Mouse (Mus musculus): Measurements from ENCODE around the gene Ccdc134. TPM values are rescaled to one million over a fixed set of nuclear protein-coding genes. Genes with fewer than 3 reads are reported as not detected.

Ccdc134 gene
- polyA plus RNA-seq, 1 experiment from 2014 or later = 25.6 TPM

DNA sequence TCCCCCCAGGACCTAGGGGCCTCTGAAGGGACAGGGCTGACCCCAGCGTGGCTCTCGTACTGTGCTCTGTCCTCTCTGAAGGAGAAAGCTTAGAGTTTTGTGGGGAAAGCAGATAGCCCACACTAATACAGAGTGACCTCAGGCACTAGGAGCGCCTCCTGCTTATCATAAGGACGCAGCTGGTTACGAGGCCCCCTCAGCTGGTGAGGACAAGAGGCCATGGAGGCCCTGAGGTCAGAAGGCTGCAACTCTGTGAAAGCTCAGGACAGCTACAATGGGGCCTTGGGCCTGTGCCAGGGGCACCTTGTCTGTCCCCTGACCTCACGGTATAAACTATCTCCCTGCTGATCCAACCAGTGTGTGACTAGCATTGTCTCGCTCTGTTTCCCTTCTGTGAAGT is 56.5 kb downstream of the Ccdc134 start:
- H3K4me3 ChIP-seq = no peak overlapping the region
- H3K9me3 ChIP-seq (replicated peaks) = peaks cover 20% of the 10 kb centered on the region
- no peaks in the 10 kb centered on the region for H3K4me1 ChIP-seq
- peak overlapping the region; percentile 55; the same call in 1 of the 2 replicates for H3K27ac ChIP-seq (replicated peaks)
- 85% methylated on average over 7 of the region's 7 CpGs for WGBS
- H3K36me3 ChIP-seq = peaks cover 100% of the 10 kb centered on the region
- DNase-seq (ENCODE audit: low spot score) = no peak
- H3K27me3 ChIP-seq (ENCODE audit: low read depth, poor library complexity, severe bottlenecking) = no peaks in the 10 kb centered on the region

DNA sequence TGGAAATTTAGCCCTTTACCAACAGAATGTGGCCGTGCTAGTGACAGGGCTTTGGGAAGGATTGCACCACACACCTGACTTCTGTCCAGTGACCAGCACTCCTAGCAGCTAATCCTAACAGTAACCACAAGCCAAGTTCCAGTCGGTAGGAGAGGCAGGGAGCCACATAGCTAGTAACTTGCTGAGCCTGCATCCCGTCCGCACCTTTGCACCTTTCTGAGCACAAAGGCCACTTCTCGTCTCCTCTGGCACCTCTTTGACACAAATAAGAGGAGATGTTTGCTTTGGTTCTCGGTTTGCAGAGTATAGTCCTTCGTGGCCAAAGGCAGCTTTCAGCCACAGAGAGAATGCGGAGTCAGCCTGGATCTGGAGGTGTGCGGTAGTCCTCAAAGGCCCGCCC is 56.9 kb downstream of the Ccdc134 start:
- Histone ChIP-seq H3K9me3 (replicated peaks) (peaks cover 20% of the 10 kb centered on the region), H3K4me3 (no peak overlapping the region), H3K4me1 (no peaks in the 10 kb centered on the region), H3K27ac (replicated peaks) (peak overlapping the region; percentile 18; the same call in 1 of the 2 replicates), H3K27me3 (ENCODE audit: low read depth, poor library complexity, severe bottlenecking) (no peaks in the 10 kb centered on the region), H3K36me3 (peaks cover 100% of the 10 kb centered on the region)
- 95% methylated on average over 10 of the region's 10 CpGs for WGBS
- DNase-seq (ENCODE audit: low spot score) = no peak

DNA sequence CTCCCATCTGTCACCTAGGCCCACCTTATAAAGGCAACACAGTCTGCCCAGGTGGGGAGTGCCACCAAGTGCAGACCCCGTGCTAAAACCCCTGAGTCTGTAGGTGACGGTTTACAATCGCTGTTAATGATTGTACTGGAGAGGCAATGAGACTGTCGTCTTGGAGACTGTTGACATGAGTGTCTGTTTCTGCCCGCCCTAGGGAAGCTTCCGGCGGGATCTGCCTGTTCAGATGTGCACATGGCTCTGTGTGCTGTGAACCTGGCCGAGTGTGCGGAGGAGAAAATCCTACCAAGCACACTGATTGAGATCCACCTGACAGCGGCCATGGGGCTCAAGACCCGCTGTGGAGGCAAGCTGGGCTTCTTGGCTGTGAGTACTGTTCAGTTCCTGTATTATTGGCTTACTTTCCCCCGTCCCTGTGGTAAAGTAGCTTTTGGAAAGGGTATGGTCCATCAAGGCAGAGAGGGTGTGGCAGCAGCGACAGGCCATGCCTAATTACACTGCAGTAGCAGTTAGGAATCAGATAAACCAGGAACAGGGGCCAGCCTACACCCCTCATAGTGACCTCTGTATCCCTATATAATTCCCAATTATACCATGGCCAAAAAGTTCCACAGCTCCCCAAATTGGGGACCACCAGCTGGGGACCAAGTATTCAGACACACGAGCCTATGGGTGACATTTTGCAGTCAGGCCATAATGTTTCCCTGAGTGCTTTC is 57.5 kb downstream of the Ccdc134 start:
- 92% methylated on average over 14 of the region's 14 CpGs for WGBS
- no peak overlapping the region for H3K4me3 ChIP-seq
- H3K36me3 ChIP-seq = peaks cover 100% of the 10 kb centered on the region
- no peaks in the 10 kb centered on the region for H3K4me1 ChIP-seq
- no peak for DNase-seq (ENCODE audit: low spot score)
- no peaks in the 10 kb centered on the region for H3K27me3 ChIP-seq (ENCODE audit: low read depth, poor library complexity, severe bottlenecking)
- H3K27ac ChIP-seq (replicated peaks) = 0 out of 2 replicates have a peak overlapping the region, but pooled peaks have one; percentile 18
- H3K9me3 ChIP-seq (replicated peaks) = peaks cover 16% of the 10 kb centered on the region

DNA sequence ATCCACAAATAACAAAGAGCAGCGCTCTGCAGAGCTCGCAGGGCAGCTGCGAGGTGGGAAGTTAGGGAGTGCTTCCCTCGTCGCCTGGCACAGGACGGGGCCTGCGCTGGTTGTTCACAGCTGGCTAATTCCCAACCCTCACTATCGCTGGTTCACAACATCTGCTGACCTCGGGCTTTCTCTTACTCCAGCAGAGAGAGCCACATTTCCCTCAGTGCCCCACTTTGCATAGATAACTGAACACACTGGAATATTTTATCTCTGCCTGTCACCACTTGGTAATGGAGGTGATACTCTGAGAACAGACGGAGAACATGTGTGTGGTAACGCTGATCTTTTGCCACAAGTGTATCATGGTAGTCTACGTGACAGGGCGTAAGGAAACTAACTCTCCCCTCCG is 58.4 kb downstream of the Ccdc134 start:
- H3K4me1 ChIP-seq = no peaks in the 10 kb centered on the region
- H3K27me3 ChIP-seq (ENCODE audit: low read depth, poor library complexity, severe bottlenecking) = no peaks in the 10 kb centered on the region
- H3K4me3 ChIP-seq = no peak overlapping the region
- peaks cover 100% of the 10 kb centered on the region for H3K36me3 ChIP-seq
- DNase-seq (ENCODE audit: low spot score) = no peak
- peaks cover 14% of the 10 kb centered on the region for H3K9me3 ChIP-seq (replicated peaks)
- no peak overlapping the region for H3K27ac ChIP-seq (replicated peaks)
- WGBS = 86% methylated on average over 14 of the region's 14 CpGs

DNA sequence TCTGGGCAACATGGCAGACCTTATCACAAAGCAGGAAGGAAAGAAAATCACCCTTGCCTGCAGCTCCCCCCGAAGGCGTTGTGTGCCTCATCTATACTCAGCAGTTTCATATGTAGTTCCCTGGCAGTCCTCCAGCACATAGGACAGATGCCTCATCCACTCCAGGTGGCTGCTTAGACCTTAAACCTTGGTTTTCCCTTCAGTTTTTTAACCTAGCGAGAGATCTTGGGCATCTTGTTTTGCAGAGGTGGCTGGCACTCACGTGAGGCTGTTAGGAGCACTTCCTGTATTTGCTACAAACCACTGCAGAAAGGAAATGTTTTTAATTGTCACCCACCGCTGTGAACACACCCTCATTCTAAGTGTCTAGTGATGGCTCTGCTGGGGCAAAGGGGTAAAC is 59.2 kb downstream of the Ccdc134 start:
- H3K27me3 ChIP-seq (ENCODE audit: low read depth, poor library complexity, severe bottlenecking) = no peaks in the 10 kb centered on the region
- H3K9me3 ChIP-seq (replicated peaks) = peaks cover 6% of the 10 kb centered on the region
- H3K36me3 ChIP-seq = peaks cover 100% of the 10 kb centered on the region
- WGBS = 95% methylated on average over 5 of the region's 5 CpGs
- no peak overlapping the region for H3K4me3 ChIP-seq
- no peak for DNase-seq (ENCODE audit: low spot score)
- no peak overlapping the region for H3K27ac ChIP-seq (replicated peaks)
- H3K4me1 ChIP-seq = no peaks in the 10 kb centered on the region

DNA sequence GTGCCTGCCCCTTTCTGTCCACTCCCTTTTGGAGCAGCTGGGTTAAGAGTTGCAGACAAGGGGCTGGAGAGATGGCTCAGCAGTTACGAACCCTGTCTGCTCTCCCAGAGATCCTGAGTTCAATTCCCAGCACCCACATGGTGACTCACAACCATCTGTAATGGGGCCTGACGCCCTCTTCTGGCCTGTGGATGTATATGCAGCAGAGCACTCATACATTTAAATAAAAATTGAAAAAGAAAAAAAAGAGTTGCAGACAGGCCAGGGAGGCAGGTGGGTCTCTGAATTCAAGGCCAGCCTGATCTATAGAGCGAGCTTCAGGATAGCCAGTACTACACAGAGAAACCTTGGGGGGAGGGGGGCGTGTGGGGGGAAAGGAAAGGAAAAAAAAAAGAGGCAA is 59.7 kb downstream of the Ccdc134 start:
- Histone ChIP-seq H3K4me3 (no peak overlapping the region), H3K27me3 (ENCODE audit: low read depth, poor library complexity, severe bottlenecking) (no peaks in the 10 kb centered on the region), H3K4me1 (no peaks in the 10 kb centered on the region), H3K9me3 (replicated peaks) (peaks cover 1% of the 10 kb centered on the region), H3K27ac (replicated peaks) (no peak overlapping the region), H3K36me3 (peaks cover 100% of the 10 kb centered on the region)
- DNase-seq (ENCODE audit: low spot score) = no peak
- 92% methylated on average over 4 of the region's 4 CpGs for WGBS

DNA sequence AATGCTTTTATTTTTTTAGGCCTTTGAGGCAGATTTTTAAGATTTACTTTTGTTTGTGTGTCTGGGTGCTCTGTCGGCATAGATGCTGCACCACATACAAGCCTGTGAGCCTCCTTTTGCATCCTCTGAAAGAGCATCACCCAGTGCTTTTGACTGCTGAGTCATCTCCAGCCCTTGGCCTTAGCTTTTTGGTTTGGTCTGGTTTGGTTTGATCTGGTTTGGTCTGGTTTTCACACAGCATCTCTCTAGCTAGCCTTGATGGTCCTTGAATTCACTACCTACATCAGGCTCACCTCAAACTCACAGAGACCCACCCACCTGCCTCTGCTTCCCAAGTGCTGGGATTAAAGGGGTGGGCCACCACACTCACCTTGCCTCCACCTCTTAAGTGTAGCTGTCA is 60.2 kb downstream of the Ccdc134 start:
- H3K36me3 ChIP-seq = peaks cover 100% of the 10 kb centered on the region
- H3K27ac ChIP-seq (replicated peaks) = no peak overlapping the region
- no peak overlapping the region for H3K4me3 ChIP-seq
- 92% methylated on average over 1 of the region's 1 CpGs for WGBS
- H3K27me3 ChIP-seq (ENCODE audit: low read depth, poor library complexity, severe bottlenecking) = no peaks in the 10 kb centered on the region
- DNase-seq (ENCODE audit: low spot score) = no peak
- H3K9me3 ChIP-seq (replicated peaks) = no peaks in the 10 kb centered on the region; the same call in 1 of the 2 replicates
- H3K4me1 ChIP-seq = no peaks in the 10 kb centered on the region

DNA sequence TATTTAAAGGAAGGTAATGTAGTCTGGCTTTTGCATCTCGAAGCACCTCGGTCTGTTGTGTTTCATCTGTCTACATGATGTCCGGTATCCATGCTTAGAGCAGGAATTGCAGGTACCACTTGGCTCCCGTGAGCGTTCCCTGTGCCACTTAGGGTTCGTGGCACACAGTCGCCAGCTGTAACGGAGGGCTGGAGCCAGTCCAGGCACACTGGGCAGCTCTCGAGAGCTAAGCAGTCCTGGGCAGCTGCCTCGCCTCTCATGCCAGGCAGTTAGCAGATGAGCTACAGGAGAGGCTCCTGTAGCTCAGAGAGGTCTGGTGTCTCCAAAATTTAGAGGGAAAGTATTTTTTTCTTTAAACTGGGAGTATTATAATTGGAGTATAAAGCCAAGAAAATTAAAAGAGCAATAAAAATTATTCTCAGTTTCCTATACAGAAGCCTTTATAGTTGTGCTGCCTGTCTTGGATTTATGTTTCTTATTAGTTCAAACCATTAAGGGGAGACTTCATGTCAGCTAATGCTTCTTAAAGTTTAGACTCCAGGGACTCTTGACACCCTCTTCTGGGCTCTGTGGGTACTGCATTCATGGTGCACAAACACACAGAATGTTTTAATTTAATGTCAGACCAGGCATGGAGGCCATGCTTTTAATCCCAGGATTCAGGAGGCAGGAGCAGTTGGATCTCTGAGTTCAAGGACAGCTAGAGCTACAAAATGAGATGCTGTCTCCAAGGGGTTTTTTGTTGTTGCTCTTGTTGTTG is 60.9 kb downstream of the Ccdc134 start:
- H3K4me1 ChIP-seq = no peaks in the 10 kb centered on the region
- peaks cover 100% of the 10 kb centered on the region for H3K36me3 ChIP-seq
- no peak overlapping the region for H3K27ac ChIP-seq (replicated peaks)
- H3K27me3 ChIP-seq (ENCODE audit: low read depth, poor library complexity, severe bottlenecking) = no peaks in the 10 kb centered on the region
- WGBS = 97% methylated on average over 10 of the region's 10 CpGs
- no peaks in the 10 kb centered on the region; the same call in 1 of the 2 replicates for H3K9me3 ChIP-seq (replicated peaks)
- DNase-seq (ENCODE audit: low spot score) = peak; percentile 33
- H3K4me3 ChIP-seq = no peak overlapping the region

Other genes with a start within 250 kb of the Ccdc134 start
- 76.2 and 80.8 TPM in 2 replicates for gene Polr3h, start 201.7 kb upstream of the Ccdc134 start, polyA plus RNA-seq (2016; fragmentation: Nextera tagmentation; extraction: Ambion mirVana)
- gene Csdc2, start 191.2 kb upstream of the Ccdc134 start, polyA plus RNA-seq (2016; fragmentation: Nextera tagmentation; extraction: Ambion mirVana) = 13.8 and 20.6 TPM in 2 replicates
- 31.9 and 34.9 TPM in 2 replicates for gene Pmm1, start 167.0 kb upstream of the Ccdc134 start, polyA plus RNA-seq (2016; fragmentation: Nextera tagmentation; extraction: Ambion mirVana)
- not detected in 2 replicates for gene 1700029P11Rik, start 147.4 kb upstream of the Ccdc134 start, polyA plus RNA-seq (2016; fragmentation: Nextera tagmentation; extraction: Ambion mirVana)
- gene Xrcc6, start 140.1 kb upstream of the Ccdc134 start, polyA plus RNA-seq (2016; fragmentation: Nextera tagmentation; extraction: Ambion mirVana) = 68.6 and 75.1 TPM in 2 replicates
- 34.3 and 37.7 TPM in 2 replicates for gene Desi1, start 94.1 kb upstream of the Ccdc134 start, polyA plus RNA-seq (2016; fragmentation: Nextera tagmentation; extraction: Ambion mirVana)
- 323 and 376 TPM in 2 replicates for gene Snu13, start 80.3 kb upstream of the Ccdc134 start, polyA plus RNA-seq (2016; fragmentation: Nextera tagmentation; extraction: Ambion mirVana)
- not detected in 2 replicates for gene 4930407I10Rik, start 68.8 kb upstream of the Ccdc134 start, polyA plus RNA-seq (2016; fragmentation: Nextera tagmentation; extraction: Ambion mirVana)
- gene Mei1, start 57.9 kb upstream of the Ccdc134 start, polyA plus RNA-seq (2016; fragmentation: Nextera tagmentation; extraction: Ambion mirVana) = 0.10 TPM in 1 of 2 replicates, not detected in the other
- 214 and 239 TPM in 2 replicates for gene Srebf2, start 19.3 kb downstream of the Ccdc134 start, polyA plus RNA-seq (2016; fragmentation: Nextera tagmentation; extraction: Ambion mirVana)
- 0.16 and 0.52 TPM in 2 replicates for gene Shisa8, start 84.9 kb downstream of the Ccdc134 start, polyA plus RNA-seq (2016; fragmentation: Nextera tagmentation; extraction: Ambion mirVana)
- gene Tnfrsf13c, start 96.4 kb downstream of the Ccdc134 start, polyA plus RNA-seq (2016; fragmentation: Nextera tagmentation; extraction: Ambion mirVana) = 0.07 TPM in 1 of 2 replicates, not detected in the other
- 94.9 and 102 TPM in 2 replicates for gene Cenpm, start 116.8 kb downstream of the Ccdc134 start, polyA plus RNA-seq (2016; fragmentation: Nextera tagmentation; extraction: Ambion mirVana)
- 0.15 and 0.36 TPM in 2 replicates for gene 1500009C09Rik, start 124.5 kb downstream of the Ccdc134 start, polyA plus RNA-seq (2016; fragmentation: Nextera tagmentation; extraction: Ambion mirVana)
- gene Sept3, start 147.0 kb downstream of the Ccdc134 start, polyA plus RNA-seq (2016; fragmentation: Nextera tagmentation; extraction: Ambion mirVana) = 83.4 and 109 TPM in 2 replicates
- gene Wbp2nl, start 171.0 kb downstream of the Ccdc134 start, polyA plus RNA-seq (2016; fragmentation: Nextera tagmentation; extraction: Ambion mirVana) = 0.11 and 0.25 TPM in 2 replicates
- 22.4 and 27.2 TPM in 2 replicates for gene Naga, start 211.0 kb downstream of the Ccdc134 start, polyA plus RNA-seq (2016; fragmentation: Nextera tagmentation; extraction: Ambion mirVana)
- gene Pheta2, start 211.0 kb downstream of the Ccdc134 start, polyA plus RNA-seq (2016; fragmentation: Nextera tagmentation; extraction: Ambion mirVana) = 4.2 and 5.4 TPM in 2 replicates
- gene Smdt1, start 211.0 kb downstream of the Ccdc134 start, polyA plus RNA-seq (2016; fragmentation: Nextera tagmentation; extraction: Ambion mirVana) = 253 and 265 TPM in 2 replicates
- 258 and 270 TPM in 2 replicates for gene Ndufa6, start 226.4 kb downstream of the Ccdc134 start, polyA plus RNA-seq (2016; fragmentation: Nextera tagmentation; extraction: Ambion mirVana)

All from midbrain, embryonic 10.5 days (tissue).